Mouse (Mus musculus) adrenal gland, postnatal 0 days (tissue): Measurements from ENCODE around the gene Kansl1l. TPM values are rescaled to one million over a fixed set of nuclear protein-coding genes. Genes with fewer than 3 reads are reported as not detected.

Experiments used
- polyA plus RNA-seq: library from polyadenylated mRNA; unstranded; fragments of >200 nt; fragmentation: Nextera tagmentation; extraction: Ambion mirVana; gene quantifications from 2 replicates; pipeline ENCODE4 v1.2.1, GENCODE M21; 2015

The Kansl1l gene
- 9.0 and 10.5 TPM in 2 replicates for polyA plus RNA-seq

DNA sequence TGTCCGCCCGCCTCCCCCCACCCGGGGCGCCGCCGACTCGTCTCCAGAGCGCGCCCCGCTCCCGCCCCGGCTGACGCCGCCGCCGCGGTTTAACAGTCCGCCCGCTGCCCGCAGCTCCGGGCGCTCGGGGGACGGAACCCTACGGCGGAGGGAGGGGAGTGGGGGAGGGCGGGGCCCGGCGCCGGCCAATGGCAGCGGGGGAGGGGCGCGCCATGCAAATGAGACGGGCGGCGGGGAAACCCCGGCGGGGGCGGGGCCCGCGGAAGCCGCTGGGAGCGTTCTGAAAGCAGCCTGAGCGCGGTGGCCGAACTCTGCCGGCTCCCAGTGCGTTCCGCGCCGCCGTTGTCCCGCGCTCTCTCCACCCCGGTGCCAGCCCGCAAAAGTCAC, at the start of gene Kansl1l:
Gene Kansl1l (minus strand): TSS at position 110 of the 387 bp plus-strand sequence.

GRCm38 (mm10) chr1:66862712-66863511, 45.5 kb upstream of the Kansl1l start, which contains the start of gene Acadl:
Acadl (minus strand) TSS chr1:66863277.

DNA sequence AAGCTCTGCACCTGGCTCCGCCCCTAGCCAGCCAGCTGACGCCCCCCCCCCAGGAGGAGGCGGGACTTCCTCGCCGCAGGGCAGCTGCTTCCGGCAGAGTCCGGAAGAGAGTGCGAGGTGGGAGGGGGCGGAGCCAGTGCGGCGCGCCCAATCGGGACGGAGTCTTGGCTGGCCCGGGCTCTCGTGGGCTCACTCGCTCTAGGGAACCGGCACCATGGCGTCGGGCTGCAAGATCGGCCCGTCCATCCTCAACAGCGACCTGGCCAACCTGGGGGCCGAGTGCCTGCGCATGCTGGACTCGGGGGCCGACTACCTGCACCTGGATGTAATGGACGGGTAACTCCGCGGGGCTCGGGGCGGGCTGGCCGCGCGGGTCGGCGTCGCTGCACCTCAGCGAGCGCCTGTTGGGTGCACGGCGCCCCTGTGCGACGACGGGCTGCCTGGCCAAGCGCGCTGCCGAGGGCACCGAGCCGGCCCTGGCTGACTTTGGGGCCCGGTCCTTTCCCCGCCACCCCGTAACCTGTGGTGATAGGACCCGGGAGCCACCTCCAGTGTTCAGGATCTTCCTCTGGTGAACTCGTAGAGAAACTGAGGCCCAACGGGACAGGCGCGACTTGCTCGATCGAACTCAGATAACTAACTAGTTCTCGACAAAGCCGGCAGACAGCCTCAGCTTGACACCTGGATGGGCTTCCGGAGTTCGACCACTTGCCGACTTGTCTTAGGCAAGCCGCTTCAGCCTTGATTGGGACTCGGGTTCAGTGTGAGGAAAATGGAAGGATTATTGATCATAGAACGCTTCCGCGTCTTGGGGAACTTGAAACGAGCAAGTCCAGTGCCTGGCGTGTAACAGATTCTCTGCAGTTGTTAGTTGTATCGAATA, 116.4 kb downstream of the Kansl1l start, which contains the start of gene Rpe:
Gene Rpe (plus strand): TSS at position 139 of the 883 bp plus-strand sequence.

Other genes with a start within 250 kb of the Kansl1l start
- gene Rpe, start 116.7 kb downstream of the Kansl1l start, polyA plus RNA-seq, result 45.7 and 47.2 TPM in 2 replicates
- gene Acadl, start 45.7 kb upstream of the Kansl1l start, polyA plus RNA-seq, result 165 and 321 TPM in 2 replicates
- gene Myl1, start 127.8 kb upstream of the Kansl1l start, polyA plus RNA-seq, result 57.2 and 107 TPM in 2 replicates
- gene Lancl1, start 221.3 kb upstream of the Kansl1l start, polyA plus RNA-seq, result 94.9 and 98.2 TPM in 2 replicates